Mouse (Mus musculus): ENCODE results near the gene Tm4sf5. TPM values are rescaled to one million over a fixed set of nuclear protein-coding genes. Genes with fewer than 3 reads are reported as not detected.

The Tm4sf5 gene
- total RNA-seq, 2 experiments from 2014 or later = 1.0 TPM; not detected in 1

DNA sequence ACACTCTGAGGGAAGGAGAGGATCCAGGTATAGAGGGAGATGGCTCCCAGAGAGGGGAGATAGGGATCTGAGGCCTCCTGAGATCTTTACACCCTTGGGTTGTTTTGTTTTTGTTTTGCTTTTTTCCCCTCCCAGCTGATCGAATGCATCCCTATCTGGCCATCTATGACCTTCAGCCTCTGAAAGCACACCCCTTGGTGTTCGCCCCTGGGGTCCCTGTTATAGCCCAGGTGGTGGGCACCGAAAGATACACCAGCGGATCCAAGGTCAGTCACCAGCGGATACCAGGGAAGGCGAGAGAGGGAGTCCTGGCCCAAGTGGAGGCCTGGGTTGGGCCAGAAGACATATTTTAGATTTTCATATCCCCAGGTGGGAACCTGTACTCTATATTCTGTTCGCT is 35.9 kb downstream of the Tm4sf5 start:
- no peak for DNase-seq (ENCODE audit: low spot score in 2 of 2)

DNA sequence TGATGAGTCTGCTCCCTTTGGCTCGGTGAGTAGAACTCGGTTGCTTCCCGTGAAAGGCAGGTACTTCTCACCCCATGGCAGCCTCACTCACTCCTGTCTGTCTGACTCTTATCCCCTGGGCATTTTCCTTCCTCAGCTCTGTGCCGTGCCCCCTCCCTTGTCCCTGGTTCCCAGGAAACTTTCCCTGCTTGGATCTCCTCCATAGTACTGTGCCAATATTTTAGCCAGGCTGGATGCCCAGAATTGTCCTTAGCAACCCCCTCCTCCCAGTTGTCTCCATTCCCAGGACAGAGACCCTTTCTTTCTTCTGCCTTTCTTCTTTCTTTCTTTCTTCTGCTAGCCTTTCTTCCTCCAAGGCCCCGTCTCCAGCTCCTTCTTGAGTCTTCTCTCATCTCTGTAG is 36.4 kb downstream of the Tm4sf5 start:
- DNase-seq (ENCODE audit: low spot score in 2 of 2) = peak in 1 of 2 experiments; percentile 51

DNA sequence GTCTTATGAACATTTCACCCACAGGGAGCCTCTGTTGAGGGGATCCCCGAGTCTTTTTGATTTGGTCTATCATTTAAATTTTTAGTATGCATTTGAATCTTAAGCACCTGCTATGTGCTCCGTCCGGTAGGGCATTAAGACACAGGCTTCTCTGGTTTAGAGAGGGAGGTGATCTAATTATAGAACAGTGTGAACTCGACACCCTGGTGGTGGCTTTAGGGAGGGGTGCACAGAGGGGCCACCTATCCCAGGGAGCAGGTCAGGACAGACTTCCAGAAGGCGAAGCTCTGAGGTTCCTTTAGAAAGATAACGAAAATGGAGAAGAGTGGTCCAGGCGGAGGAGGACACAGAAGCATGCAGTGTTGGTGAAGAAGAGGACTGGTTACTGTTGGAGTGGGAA is 39.5 kb downstream of the Tm4sf5 start:
- DNase-seq (ENCODE audit: low spot score in 2 of 2) = no peak

DNA sequence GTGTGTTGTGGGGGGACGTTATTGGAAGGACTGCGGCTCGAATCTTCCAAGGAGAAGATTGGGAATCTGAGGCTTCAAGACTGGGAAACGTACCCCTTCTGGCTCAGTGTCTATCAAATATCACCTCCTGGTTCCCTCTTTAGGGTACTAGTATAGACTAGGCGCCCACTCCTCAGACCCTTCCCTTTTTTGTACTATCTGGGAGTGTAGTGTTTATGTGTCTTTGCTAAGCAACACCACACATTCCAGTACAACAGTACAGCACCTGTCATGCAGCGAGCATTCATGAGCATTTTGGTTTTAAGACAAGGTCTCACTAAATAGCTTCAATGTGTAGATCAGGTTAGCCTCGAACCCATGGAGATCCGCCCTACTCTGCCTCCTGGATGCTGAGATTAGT is 46.5 kb downstream of the Tm4sf5 start:
- no peak for DNase-seq (ENCODE audit: low spot score in 2 of 2)

DNA sequence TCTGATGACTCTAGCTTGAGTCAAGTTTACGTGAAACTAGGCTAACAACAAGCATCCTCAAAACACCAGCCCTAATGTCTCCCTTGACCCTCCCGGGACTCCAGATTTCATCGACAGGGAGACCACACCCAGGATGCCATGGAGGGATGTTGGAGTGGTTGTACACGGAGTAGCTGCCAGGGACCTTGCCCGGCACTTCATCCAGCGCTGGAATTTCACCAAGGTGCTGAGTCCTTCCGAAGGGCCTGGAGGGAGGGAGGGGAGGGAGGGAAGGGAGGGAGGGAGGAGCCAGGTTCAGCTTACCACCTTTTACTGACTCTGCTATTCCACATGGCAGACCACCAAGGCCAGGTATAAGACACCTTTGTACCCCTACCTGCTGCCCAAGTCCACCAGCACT is 48.9 kb downstream of the Tm4sf5 start:
- no peak for DNase-seq (ENCODE audit: low spot score in 2 of 2)

DNA sequence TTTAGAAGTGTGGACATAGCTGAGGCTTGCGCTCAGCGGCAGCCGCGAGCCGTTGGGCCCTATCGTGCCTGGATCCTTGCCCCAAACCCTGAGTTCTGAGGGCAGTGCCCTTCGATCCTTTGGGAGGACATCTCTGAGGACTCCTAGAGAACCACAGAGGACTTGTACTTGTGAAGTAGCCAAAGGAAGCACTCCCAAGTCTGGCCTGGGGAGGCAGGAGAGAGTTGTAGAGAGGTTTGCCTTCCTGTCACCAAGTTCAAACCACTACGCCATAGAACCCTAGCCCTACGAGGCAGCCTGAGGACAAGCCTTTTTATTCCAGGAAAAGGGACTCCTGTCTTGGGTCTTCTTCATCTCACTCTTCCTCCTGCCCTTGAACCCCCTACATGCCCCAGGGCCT is 52.5 kb downstream of the Tm4sf5 start:
- DNase-seq (ENCODE audit: low spot score in 2 of 2) = no peak

Other genes starting within 250 kb of the Tm4sf5 start
- gene Alox12, start 249.9 kb upstream of the Tm4sf5 start, total RNA-seq (2021) = under 1 TPM in 1 of 2 experiments, not detected in 1; 0.48 TPM
- not detected for gene Alox12e, start 182.6 kb upstream of the Tm4sf5 start, total RNA-seq (2021)
- gene Alox15, start 153.2 kb upstream of the Tm4sf5 start, total RNA-seq (2021) = not detected
- 10 to 100 TPM; 38.5 to 39.6 TPM for gene Pelp1, start 95.2 kb upstream of the Tm4sf5 start, total RNA-seq (2021)
- gene Arrb2, start 72.6 kb upstream of the Tm4sf5 start, total RNA-seq (2021) = 10 to 100 TPM; 94.0 to 95.9 TPM
- 10 to 100 TPM; 12.9 to 17.9 TPM for gene Med11, start 53.3 kb upstream of the Tm4sf5 start, total RNA-seq (2021)
- gene Zmynd15, start 45.8 kb upstream of the Tm4sf5 start, total RNA-seq (2021) = 1 to 10 TPM in 1 of 2 experiments, under 1 TPM in 1; 0.62 to 1.2 TPM
- gene Cxcl16, start 45.3 kb upstream of the Tm4sf5 start, total RNA-seq (2021) = under 1 TPM; 0.62 to 0.78 TPM
- not detected for gene Vmo1, start 9.4 kb downstream of the Tm4sf5 start, total RNA-seq (2021)
- not detected for gene Gltpd2, start 14.0 kb downstream of the Tm4sf5 start, total RNA-seq (2021)
- 100 to 1,000 TPM; 198 to 203 TPM for gene Psmb6, start 20.1 kb downstream of the Tm4sf5 start, total RNA-seq (2021)
- gene Gm40193, start 27.7 kb downstream of the Tm4sf5 start, total RNA-seq (2021) = not detected
- gene Pld2, start 34.8 kb downstream of the Tm4sf5 start, total RNA-seq (2021) = 10 to 100 TPM; 21.9 to 24.5 TPM
- gene Mink1, start 57.6 kb downstream of the Tm4sf5 start, total RNA-seq (2021) = 100 to 1,000 TPM; 350 to 366 TPM
- gene 4930544D05Rik, start 110.6 kb downstream of the Tm4sf5 start, total RNA-seq (2021) = under 1 TPM; 0.88 TPM
- under 1 TPM; 0.32 to 0.57 TPM for gene Chrne, start 114.0 kb downstream of the Tm4sf5 start, total RNA-seq (2021)
- gene Gp1ba, start 133.9 kb downstream of the Tm4sf5 start, total RNA-seq (2021) = not detected
- gene Rnf167, start 142.0 kb downstream of the Tm4sf5 start, total RNA-seq (2021) = 10 to 100 TPM; 70.2 to 72.3 TPM
- 100 to 1,000 TPM; 124 to 127 TPM for gene Slc25a11, start 142.2 kb downstream of the Tm4sf5 start, total RNA-seq (2021)
- 100 to 1,000 TPM; 340 to 380 TPM for gene Pfn1, start 149.4 kb downstream of the Tm4sf5 start, total RNA-seq (2021)
- 10 to 100 TPM in 1 of 2 experiments, 1 to 10 TPM in 1; 5.9 to 10.1 TPM for gene Eno3, start 152.0 kb downstream of the Tm4sf5 start, total RNA-seq (2021)
- gene Spag7, start 164.2 kb downstream of the Tm4sf5 start, total RNA-seq (2021) = 10 to 100 TPM; 45.8 to 53.7 TPM
- gene Camta2, start 182.9 kb downstream of the Tm4sf5 start, total RNA-seq (2021) = 100 to 1,000 TPM; 288 to 296 TPM
- gene Inca1, start 194.9 kb downstream of the Tm4sf5 start, total RNA-seq (2021) = 1 to 10 TPM; 1.9 to 2.1 TPM
- 10 to 100 TPM; 66.2 to 68.4 TPM for gene Kif1c, start 195.3 kb downstream of the Tm4sf5 start, total RNA-seq (2021)

Measured in layer of hippocampus, postnatal 14 days (tissue).